Mouse (Mus musculus): Measurements from ENCODE around the gene Map2k1.
A peak's percentile ranks its signal among the peaks of the same experiment; 100 is the strongest.
"Not testable (repeated sequence)": the region's sequence is repeated elsewhere in the genome, so short reads cannot be mapped to it uniquely, and the experiment has no call there.

The Map2k1 gene

GRCm38 (mm10) chr9:64199897-64200296 is 53.5 kb downstream of the Map2k1 start:
- DNase-seq: no peak

- DNase-seq: not testable (repeated sequence)
These were observed 54.5 kb downstream of the Map2k1 start for GRCm38 (mm10) chr9:64198763-64199418.

- no peak for DNase-seq
These were observed 55.2 kb downstream of the Map2k1 start for GRCm38 (mm10) chr9:64198068-64198762.

GRCm38 (mm10) chr9:64197524-64197923 is 55.9 kb downstream of the Map2k1 start:
- DNase-seq: no peak

GRCm38 (mm10) chr9:64195554-64195953 is 57.9 kb downstream of the Map2k1 start:
- DNase-seq: peak; percentile 83

- no peak for DNase-seq
These were observed 59.6 kb downstream of the Map2k1 start for GRCm38 (mm10) chr9:64193879-64194278.

GRCm38 (mm10) chr9:64184166-64184840 is 69.1 kb downstream of the Map2k1 start:
- no peak for DNase-seq

GRCm38 (mm10) chr9:64183295-64183694 is 70.1 kb downstream of the Map2k1 start:
- DNase-seq: not testable (repeated sequence)

GRCm38 (mm10) chr9:64178974-64179646 is 74.3 kb downstream of the Map2k1 start, which contains the start of gene Snapc5:
Gene Snapc5 (plus strand): TSS chr9:64179274.
- DNase-seq: peak; percentile 94

- DNase-seq: no peak
These were observed 74.8 kb downstream of the Map2k1 start for GRCm38 (mm10) chr9:64178610-64178973.

- DNase-seq: peak; percentile 73
These were observed 78.1 kb downstream of the Map2k1 start for GRCm38 (mm10) chr9:64175378-64175777.

GRCm38 (mm10) chr9:64174766-64175165 is 78.7 kb downstream of the Map2k1 start:
- no peak for DNase-seq

GRCm38 (mm10) chr9:64174341-64174740 is 79.1 kb downstream of the Map2k1 start:
- no peak for DNase-seq

GRCm38 (mm10) chr9:64173666-64174220 is 79.7 kb downstream of the Map2k1 start:
- DNase-seq: no peak

GRCm38 (mm10) chr9:64172816-64173665 is 80.4 kb downstream of the Map2k1 start, which contains the start of the genes Zwilch and Rpl4:
Gene Zwilch (minus strand): TSS chr9:64173104.
Gene Rpl4 (plus strand): TSS chr9:64173375.
- peak; percentile 80 for DNase-seq

- no peak for DNase-seq
These were observed 81.2 kb downstream of the Map2k1 start for GRCm38 (mm10) chr9:64172145-64172815.

GRCm38 (mm10) chr9:64169967-64170366 is 83.5 kb downstream of the Map2k1 start:
- not testable (repeated sequence) for DNase-seq

GRCm38 (mm10) chr9:64160471-64160870 is 93.0 kb downstream of the Map2k1 start:
- DNase-seq: no peak

GRCm38 (mm10) chr9:64156641-64157040 is 96.8 kb downstream of the Map2k1 start:
- DNase-seq: no peak

- DNase-seq: no peak
These were observed 113.6 kb downstream of the Map2k1 start for GRCm38 (mm10) chr9:64139879-64140278.

GRCm38 (mm10) chr9:64138896-64139295 is 114.5 kb downstream of the Map2k1 start:
- peak; percentile 30 for DNase-seq

All from layer of hippocampus, adult 9-11 months (tissue).